Mouse (Mus musculus) heart, postnatal 14 days (tissue): ENCODE measurements around the gene Hspb7. TPM values are rescaled to one million over a fixed set of nuclear protein-coding genes. Genes with fewer than 3 reads are reported as not detected.
A peak's percentile ranks its signal among the peaks of the same experiment; 100 is the strongest.

Experiments
- DNase-seq, 2 experiments: peaks; one replicate each; pipeline ENCODE4 v3.0.0; 2021 to 2022
- intact Hi-C: fragments of 180-260 bp; cut with DNase I; formaldehyde crosslinking; loops from one replicate; pipeline ENCODE4 v1.15.1; 2025
- total RNA-seq, 2 experiments: library from RNA; stranded (reverse); gene quantifications; 2 replicates each; pipeline ENCODE4 v1.2.3; 2021

Hspb7 gene
- total RNA-seq, 2 experiments from 2014 or later = 760 to 902 TPM

DNA sequence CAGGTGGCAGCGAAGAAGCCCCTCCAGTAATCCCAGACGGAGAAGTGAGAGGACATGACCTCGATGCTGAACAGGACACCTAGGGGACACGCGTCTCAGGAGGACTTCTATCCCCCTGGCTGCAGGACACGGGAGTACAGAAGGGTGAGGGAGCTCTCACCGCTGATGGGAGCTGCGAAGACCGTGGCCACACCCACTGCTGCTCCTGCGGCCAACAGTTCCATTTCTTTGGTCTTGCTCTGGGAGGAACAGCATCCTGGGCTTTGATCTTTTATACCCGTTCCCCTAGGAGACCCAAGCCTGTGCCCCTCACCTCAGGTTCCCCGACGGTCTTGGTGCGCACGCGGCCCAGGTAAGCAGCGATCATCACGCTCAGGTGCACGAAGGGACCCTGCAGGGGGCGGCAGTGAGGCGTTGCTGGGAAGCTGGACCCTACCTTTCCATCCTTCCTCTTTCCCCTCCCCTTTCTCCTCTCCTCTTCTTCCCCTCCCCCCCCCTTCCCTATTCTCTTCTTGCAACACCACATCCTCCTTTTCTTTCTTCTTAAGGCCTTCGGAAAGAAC, 9.1 kb upstream of the Hspb7 start:
- intact Hi-C loops = no loop called here
- no peak for DNase-seq

DNA sequence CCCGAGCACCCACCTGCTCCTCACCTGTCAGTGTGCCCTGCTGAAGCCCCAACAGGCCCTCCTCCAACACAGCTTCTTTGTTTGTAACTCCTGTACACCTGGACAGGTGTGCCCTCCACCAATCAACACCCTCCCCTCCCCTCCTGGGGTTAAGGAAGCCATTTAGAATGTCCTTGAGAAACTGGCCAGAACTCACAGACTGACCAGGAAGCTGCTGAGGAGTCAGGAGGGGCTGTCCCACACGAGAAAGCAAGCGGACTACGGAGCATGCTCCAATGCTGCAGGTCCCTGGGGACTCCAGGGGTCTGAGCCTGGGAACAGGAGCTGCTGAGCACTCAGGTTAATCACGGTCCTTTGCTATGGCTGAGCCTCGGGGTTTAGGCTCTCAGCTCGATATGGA, 4.7 kb upstream of the Hspb7 start, which contains the start of gene Clcnkb:
TSS of gene Clcnkb (minus strand) at position 91 of the 400 bp plus-strand sequence.
- DNase-seq = no peak
- intact Hi-C loops = no loop called here

DNA sequence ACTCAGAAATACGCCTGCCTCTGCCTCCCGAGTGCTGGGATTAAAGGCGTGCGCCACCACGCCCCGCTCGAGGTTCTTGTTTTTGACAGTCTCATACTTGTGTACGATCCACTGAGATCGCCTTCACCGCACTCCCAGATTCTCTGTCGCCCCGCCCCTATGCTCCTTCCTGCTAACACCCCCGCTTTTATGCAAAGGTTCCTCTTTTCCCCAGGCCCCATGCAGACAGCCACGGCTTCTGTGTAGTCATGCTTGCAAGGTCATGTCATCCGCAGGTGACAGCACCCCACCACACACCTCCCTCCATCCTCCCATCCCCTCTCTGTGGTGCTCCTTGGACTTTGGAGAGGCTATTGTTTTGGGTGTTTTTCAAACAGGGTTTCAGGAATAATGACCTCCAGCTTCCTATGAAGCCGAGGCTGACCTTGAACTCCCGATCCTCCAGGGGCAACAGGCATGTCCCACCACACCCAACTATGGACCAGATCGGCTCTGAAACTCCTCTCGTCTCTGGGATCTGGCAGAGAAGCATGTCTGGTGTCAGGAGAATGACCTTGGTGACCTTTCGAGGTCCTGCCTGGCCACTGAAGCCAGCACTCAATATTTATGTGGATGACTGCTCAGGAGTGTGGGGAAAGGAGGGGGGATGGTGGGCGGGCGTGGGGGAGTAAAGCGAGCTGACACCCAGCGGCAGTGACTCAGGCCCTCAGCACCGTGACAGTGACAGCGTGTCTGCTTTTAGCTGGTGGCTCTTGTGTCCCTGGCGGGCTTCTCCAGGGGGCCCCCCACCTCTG, 984 bp upstream of the Hspb7 start:
- intact Hi-C loops = no loop called here
- no peak for DNase-seq

DNA sequence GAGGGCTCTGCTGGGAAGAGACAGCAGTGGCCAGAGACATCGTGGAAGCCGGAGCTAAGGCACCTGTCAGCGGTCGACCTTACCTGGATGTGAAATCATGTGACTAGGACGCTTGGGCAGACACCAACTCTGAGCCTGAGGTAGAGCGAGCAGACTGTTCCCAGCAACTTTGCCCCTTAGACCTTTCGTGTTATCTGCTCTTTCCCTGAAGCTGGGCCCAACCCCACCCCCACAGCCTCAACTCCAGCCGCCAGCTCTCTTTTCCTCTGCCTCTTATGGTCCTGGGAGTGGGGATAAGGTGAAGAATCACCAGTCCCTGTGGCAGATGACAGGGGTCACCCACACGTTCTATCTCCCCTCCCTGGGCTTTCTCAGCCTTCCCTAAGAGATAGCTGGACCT, 307 bp downstream of the Hspb7 start:
- intact Hi-C loops = no loop called here
- DNase-seq = no peak

DNA sequence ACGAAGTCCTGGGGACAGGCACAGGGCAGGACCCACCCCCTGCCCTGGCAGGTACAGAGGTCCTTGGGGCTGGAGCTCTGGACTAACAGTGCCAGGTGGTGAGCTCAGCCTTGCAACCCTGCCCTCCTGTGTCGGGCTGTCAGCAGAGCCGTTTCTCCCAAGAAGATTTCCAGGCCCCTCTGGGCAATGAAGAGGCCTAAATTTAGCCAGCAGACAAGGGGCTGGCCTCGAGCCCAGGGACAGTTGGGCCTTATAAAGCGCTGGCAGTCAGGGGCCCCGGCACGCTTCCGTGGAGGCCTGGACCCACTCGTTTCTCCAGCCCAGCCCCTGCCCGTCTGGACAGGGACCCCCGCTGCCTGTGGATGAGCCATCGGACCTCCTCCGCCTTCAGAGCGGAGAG, 844 bp downstream of the Hspb7 start:
- DNase-seq = peak; percentile 85 to 89
- intact Hi-C loops = no loop called here

DNA sequence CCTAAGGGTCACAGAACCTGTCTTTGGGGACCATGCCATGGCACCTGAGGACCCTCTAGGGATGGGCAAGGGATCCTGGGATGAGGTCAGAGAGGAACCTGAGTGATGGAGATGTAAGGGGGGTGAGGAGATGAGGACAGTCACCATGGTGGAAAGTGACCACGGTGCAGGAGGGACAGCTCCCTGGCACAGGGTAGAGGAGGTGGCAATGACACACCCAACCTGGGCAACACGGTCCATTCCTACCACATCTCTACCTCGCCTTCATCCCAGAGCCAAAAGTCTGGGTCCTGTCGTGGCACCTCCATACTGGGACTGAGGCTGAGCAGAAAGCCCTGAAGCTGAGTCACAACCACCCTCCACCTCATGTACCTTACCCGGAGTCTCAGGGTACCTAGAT, 2.3 kb downstream of the Hspb7 start:
- intact Hi-C loops = no loop called here
- no peak for DNase-seq

DNA sequence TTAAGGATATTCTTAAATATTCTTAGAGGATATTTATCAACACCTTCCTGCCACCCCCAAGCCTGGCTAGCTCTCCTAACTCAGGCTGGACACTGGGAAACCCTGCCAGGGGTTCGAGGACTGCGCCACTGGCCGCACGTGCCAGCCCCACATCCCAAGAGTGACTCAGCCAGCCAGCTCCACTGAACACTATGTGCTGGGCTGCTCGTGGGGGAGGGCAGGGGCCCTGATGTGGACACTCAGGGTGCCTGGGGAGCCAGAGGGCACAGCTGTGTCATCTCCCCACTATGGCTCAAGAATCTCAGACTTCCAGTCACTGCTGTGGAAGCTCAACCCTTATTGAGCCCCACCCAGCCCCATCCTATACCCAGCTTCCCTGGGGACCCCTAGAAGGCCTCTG, 2.7 kb downstream of the Hspb7 start:
- peak in 1 of 2 experiments; percentile 54 for DNase-seq
- intact Hi-C loops = no loop called here

DNA sequence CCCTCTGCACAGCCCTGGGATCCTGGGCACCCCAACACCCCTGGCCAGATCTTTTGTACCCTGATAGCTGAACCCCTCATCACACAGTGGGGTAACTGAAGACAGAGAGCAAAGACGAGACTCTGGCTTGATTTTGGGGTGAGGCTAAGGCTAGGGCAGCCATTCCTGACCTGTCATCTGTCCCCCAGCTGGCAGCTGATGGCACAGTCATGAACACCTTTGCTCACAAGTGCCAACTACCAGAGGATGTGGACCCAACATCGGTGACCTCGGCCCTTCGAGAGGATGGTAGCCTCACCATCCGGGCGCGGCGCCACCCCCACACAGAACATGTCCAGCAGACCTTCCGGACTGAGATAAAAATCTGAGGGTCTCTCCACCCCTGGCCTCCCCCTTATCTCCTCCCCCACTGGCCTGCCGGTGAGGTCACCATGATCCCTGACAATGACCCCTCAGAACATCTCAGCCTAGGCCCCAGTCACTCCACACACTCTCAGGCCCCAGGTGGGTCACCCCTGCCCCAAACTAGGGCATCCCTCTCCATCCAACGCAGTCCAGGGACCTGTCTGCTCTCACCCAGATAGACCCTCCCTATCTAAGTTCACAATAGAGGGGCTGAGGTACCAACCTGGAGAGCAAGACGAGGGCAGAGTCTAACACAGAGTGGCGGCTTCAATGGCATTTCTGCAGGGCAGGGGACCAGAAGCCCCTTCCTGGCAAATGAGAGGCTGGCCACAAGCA, 3.3 kb downstream of the Hspb7 start:
- intact Hi-C loops = no loop called here
- no peak for DNase-seq

DNA sequence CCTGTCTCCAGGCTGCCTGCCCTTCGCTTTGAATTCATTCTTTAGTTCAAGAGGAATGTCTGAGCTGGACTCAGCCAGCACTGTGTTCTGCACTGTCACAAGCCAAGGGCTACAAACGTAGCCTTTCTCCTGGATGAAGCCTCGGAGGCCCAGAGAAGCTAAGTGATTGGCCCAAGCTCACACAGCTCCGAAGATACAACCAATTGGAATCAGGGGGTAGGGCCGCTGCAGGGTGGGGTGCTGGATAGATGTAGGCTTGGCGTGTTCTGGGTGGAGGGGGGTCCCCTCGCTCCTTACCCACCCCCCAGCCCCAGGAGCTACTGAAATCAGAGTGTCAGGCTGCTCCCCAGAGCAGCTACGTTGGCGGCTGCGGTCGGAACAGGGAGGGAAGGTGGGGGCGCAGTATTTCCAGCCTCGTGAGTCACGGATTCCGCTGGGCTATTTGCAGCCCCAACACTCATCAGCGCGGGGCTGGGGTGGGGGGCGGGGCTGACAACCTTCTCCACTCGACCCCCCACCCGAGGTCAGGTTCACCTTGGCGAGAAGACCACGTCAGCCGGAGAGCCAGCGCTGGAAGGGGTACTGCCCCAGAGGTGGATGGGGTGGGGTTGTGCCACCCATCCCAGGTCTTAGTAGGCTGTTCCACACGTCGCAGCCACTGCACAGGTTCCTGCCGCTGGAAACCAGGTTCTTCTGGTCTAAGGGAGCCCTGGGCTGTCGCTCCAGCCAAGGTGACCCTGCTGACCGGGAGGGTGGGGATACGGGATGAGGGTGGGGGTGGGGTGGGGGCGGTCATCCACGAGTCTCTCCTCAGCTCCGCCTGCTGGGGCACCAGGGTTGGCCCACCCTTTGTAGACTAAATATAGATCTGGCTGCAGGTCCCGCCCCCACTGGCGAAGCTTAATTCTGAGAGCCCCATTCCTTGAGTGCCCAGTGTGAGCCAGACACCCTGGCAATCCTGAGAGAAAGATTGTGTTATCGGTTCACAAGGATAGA, 5.2 kb downstream of the Hspb7 start:
- DNase-seq = peak; percentile 69 to 74
- intact Hi-C loops = no loop called here

DNA sequence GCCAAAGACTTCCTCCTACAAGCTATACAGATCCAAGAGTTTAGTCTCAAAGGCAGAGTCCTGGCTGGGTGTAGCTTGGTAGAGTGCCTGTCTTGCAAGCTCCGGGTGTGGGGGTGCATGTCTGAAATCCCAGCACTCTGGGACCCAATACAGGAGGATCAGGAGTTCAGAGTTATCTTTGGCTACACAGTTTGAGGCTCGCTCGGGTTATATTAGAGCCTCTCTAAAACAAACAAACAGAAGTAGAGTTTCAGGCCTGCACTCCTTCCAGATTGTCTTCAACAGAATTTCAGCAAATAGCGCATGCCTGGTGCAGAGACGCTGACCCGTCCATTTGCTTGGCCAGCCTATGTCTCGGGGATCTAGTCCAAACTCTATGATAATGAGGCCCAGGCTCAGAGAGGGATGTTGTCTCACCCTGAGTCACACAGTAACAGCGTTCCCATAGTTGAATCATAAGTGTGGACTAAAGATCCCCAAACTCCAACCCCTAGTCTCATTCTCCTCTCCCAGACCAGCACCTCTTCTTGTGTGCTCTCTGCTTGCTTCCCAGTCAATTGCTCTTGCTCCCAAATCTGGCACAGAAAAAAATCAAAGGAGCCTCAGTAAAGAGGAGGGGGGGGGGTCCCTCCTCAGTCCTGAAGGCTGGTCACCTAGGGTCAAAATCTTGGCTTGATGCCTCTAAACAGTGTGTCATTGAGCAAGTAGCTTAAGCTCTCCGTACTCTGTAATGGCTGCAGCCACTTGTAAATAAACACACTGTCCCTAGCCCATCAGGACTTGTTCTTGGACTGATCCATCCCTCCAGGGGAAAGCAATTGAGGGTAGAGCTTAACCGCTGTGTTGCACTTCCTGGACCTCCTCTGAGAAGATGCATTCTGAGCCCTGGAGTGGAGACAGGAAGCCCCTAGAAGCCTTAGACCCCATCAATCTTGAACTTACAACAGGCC, 6.5 kb downstream of the Hspb7 start:
- DNase-seq = no peak
- intact Hi-C loops = no loop called here

DNA sequence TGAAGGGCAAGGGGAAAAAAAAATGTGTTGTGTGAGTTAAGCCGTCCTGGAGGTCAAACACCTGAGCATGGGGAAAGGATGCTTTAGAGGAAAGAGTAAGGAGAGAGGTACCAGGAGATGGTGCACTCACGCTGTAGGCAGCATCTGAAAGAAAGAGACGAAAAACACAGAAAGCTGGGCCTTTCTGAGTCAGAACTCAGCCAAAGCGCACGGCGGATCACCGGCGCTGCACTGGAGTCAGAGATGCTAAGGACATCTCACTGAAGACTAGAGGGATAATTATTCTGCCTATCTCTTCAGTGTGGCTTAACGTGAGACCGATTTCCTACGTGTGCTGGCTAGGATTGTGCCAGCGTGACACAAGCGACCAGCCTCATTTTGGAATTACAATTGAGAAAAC, 7.3 kb downstream of the Hspb7 start:
- no peak for DNase-seq
- intact Hi-C loops = no loop called here

DNA sequence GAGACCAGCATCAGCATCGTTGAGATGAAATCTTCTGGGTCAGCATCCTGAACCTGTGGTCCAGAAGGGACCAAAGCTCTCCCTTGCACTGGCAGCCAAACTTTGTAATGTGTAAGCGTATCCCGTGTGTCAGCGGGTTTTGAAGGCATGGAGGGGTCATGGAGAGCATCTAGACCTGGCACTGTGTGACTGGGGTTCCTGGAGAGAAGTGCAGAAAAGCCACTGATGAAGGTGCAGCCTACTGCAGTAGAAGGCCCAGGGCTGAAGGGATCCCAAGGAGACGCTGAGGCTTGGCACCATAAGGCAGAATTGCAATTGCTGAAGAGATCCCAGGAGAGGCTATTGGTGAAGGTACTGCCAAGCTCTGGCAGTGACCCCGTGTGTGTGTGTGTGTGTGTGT, 8.8 kb downstream of the Hspb7 start:
- intact Hi-C loops = no loop called here
- no peak for DNase-seq

DNA sequence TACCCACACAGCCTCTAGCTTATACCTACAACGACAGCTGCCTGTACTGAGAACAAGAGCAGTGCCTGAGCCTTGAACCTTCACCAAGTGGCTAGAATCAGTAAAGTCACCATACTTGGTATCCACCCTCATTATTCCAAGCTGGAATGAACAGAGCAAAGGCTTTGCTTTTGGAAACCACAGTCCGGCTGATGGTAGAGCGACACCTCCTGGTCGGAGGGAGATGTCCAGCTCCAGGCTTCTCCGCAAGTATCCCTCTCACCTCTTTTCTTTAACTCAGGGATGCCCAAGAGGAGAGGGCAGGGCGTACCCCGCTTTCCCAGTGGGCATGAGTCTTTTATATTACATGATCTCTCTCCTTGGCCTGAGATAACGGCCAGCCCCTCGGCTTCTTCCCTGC, 9.3 kb downstream of the Hspb7 start:
- peak; percentile 51 to 66 for DNase-seq
- intact Hi-C loops = loop anchor here (1.0 to 5.0 kb wide), 3 partner anchors 25 to 131 kb away; no protein-coding TSS in a partner anchor

DNA sequence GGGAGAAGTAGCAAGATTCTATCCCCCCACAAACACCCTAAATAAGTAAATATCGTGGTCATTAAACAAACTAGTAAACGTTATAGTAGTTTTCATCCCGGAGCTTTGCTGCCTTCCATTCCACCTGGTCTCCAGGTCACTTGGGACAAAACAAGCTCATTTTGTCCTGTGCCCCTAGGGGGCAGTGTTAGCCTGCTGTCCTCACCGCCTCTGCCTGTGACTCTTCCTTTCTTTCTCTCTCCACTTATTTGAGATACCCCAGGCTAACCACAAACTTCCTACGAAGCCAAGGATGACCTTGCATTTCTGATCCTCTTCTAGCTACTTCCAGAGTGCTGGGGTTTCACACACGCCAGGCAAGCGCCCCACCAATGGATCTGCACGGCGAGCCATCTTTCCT, 10.4 kb downstream of the Hspb7 start:
- peak; percentile 82 to 86 for DNase-seq
- intact Hi-C loops = loop anchor here (1.0 to 5.0 kb wide), 4 partner anchors 26 to 144 kb away; no protein-coding TSS in a partner anchor

DNA sequence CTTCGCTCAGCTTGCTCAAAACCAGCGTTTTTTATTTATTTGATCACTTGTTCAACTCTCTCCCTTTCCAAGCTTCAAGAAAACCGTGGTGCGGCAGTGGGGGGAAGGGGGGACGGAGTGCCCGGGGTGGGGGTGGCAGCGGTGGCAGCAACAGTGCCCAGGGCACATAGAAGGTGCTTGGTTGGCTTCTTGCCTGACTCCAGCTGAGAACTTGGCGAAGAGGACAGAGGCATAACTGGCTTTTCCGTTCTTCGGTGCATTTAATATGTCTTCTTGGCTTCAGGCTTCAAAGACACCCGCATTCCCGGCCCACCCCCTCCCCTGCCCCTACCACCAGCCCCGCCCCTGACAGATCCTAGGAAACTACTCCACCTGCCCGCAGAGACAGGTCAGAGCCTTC, 12.1 kb downstream of the Hspb7 start:
- intact Hi-C loops = loop anchor here (5.0 kb wide), 1 partner anchor 55 kb away; no protein-coding TSS in a partner anchor
- no peak for DNase-seq

DNA sequence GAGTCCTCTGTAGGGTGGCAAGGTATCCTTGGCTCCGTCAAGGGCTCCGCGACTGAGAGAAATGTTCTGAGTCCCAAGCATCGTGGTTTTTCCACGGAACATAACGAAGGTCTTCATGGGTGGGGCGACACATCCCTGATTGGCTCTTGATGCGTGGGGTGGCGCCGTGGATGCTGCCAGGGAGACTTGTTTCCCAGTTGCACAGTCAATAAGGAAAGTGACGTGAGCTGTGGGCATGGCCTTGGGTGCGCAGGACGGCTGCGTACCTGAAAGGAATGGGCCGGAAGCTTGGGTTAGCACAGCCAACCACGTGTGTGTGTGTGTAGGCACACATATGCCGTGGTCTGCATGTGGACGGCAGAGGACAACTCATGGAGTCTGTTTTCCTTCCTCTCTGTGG, 12.6 kb downstream of the Hspb7 start:
- DNase-seq = no peak
- intact Hi-C loops = loop anchor here (5.0 kb wide), 1 partner anchor 54 kb away; no protein-coding TSS in a partner anchor

DNA sequence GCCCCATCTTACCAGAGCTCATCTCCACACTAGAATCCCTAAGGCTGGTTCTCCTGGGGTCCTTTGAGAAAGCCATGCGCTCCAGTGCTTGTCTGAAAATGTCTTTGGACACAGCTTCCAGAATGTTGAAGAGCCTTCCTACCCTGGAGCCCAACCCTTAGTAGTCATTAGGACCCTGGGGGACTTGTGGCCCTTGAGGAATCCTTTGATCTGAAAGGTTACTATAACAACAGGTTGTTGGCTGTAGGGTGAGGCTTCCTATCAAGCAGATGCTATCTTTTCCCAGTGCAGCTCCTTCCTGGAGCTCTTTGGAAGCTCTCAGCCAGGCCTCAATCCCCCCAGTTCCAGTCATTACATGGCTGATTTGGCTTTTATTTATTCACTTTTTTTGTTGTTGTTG, 15.4 kb downstream of the Hspb7 start, which contains the start of gene Srarp:
TSS of gene Srarp (minus strand) at position 132 of the 400 bp plus-strand sequence.
- DNase-seq = no peak
- intact Hi-C loops = no loop called here

DNA sequence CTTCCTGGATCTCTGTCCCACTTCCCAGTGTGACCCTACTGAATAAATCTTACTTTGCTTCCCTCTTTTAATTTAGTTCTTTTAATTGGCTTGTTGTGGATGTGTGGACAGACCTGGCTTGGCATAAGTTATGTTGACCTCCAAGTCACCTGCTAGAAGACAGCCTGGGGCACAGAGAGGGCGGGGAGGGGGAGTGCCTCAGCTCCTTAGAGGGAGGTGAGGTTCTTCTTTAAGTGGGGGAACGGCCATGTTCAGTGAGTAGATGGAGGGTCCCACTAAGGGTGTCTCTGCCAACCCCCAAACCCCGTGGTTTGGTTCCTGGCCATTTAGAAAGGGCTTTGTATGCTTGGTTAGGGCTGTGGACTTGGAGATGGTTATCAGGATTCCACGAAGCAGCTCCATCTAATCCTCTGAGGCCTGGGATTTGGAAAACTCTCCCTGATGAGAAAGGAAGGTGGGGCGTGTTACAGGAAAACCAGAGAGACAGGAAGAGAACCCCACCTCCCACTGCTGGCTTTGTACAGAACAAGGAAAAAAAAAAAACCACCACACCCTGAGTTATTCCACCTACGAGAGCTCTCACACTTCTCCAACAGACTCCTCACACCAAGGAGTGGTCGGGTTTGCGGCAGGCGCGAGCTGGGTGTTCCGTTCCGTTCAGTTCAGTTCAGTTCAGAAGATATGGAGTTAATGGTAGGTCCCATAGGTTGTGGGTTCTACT, 18.7 kb downstream of the Hspb7 start:
- no peak for DNase-seq
- intact Hi-C loops = no loop called here
